Mouse (Mus musculus) liver, postnatal 0 days (tissue): Measurements from ENCODE around the gene Sipa1.

Source experiments
- CTCF ChIP-seq: sonication (generic); IDR thresholded peaks from 2 replicates; pipeline ENCODE4 v1.5.1; 2016; ENCODE audit warnings: antibody characterized with exemption, low read depth
- EP300 ChIP-seq: IDR thresholded peaks from 2 replicates; pipeline ENCODE4 v1.6.1; 2016; ENCODE audit warnings: antibody characterized with exemption, low read depth, mild to moderate bottlenecking

- no peak for TF ChIP-seq CTCF
- no peak for TF ChIP-seq EP300
Observed at GRCm38 (mm10) chr19:5687738-5688137, 24.2 kb upstream of the Sipa1 start.
